Mouse (Mus musculus) gastrocnemius, postnatal 14 days (tissue): ENCODE results near the gene St6galnac3. TPM values are rescaled to one million over a fixed set of nuclear protein-coding genes. Genes with fewer than 3 reads are reported as not detected.

Experiments
- DNase-seq: peaks from one replicate; pipeline ENCODE4 v3.0.0; 2021; ENCODE audit warnings: mixed read lengths
- intact Hi-C: fragments of 180-260 bp; cut with DNase I; formaldehyde crosslinking; loops from one replicate; pipeline ENCODE4 v1.15.1; 2025; ENCODE audit warnings: low total_unique reads
- total RNA-seq, 2 experiments: library from RNA; stranded (reverse); gene quantifications; 2 replicates each; pipeline ENCODE4 v1.2.3; 2021

St6galnac3 gene
- total RNA-seq, 2 experiments from 2014 or later: 2.9 to 4.4 TPM

DNA sequence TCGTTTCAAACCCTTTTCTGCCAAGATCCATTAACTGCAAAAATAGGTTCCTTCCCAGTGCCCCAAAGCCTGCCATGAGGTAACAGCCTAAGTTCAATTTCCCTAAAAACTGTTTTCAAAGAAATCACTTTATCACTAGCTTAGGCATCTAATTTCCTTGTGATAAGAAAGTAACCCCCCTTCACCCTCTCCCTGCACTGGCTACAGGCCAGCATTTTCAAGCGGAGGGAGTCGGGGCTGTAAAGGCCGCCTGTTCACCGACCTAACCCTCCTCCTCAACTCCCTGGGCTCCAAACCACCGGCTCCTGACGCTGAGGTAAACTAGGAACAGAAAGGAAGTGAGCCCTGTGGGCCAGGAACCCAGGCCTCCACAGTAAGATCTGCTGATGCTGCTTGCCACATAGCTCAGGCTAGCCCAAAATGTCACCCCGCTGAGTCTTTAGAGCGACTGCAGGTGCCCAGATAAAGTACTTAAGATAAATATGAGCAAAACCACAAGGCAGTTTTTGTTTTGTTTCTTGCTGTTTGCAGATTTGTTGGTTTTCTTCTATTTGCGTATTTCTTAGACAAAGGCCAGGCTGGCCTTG is 61.0 kb downstream of the St6galnac3 start:
- intact Hi-C loops: no loop called here

DNA sequence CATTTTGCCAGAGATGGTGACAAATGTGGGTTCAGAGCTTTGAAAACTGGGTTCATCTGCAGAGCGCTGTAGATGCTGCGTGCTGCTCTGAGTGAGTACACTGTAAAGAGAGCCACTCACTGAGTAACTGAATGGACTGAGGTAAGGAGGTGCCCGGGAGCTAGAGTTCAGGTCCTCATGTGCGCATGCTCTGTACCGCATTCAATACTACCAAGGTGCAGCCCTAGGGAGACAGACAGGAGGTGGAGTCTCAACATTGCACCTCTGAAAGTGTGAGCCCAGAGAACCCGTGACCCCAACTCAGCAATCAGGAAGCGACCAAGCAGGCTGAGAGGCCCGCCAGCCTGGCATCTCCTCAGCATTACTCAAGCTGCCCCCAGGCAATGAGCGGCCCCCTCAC is 62.2 kb downstream of the St6galnac3 start:
- no peak for DNase-seq
- intact Hi-C loops: no loop called here

More for the DNA sequence above, 61.0 kb downstream of the St6galnac3 start:
- no peak for DNase-seq

DNA sequence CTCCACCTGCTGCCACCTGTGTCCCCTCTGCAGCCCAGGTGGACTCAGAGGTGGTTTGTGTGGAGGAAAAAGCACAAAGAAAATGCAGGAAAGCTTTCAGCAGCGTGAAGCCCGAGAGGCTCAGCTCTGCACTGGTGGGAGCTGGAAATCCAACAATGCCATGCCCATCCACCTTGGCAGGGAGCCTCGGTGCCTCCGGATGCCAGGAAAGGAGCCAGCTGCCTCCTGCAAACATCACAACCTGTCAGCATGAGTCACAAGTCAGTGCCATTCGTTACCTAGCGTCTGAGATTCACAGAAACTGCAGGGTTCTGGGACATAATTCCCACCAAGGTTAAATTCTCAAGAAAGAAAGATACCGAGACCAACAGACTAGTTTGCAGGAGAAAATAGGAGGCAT is 63.0 kb downstream of the St6galnac3 start:
- DNase-seq: no peak
- intact Hi-C loops: no loop called here

DNA sequence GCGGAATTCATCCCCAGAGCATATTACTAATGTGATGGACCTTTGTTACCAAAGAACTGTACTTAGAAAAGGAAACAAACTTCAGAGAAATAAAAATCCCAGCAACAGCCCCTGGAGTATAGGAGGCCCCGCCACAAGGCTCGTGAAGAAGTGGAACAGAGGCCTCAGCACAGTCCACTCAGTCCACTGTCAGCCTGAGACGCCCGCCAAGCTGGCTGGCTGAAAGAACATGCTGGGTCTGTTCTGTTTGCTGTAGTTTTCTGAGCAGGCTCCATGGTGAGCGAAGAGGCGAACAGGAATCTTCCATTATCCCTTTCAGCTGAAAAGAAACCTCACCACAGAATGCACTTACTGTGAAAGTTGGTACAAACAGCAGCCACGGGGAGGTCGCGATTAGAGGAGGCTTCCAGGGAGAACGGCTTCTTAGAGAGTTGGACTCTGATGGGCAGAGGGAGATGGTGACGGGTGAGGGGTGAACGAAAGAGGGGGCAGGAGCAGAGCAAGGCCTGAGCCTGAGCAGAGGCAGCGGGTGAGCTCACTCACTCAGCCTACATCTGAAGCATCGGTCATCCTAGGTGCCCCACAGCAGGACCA is 65.3 kb downstream of the St6galnac3 start:
- DNase-seq: no peak
- intact Hi-C loops: loop anchor here (5.0 to 10.0 kb wide), 2 partner anchors 148 to 875 kb away; no protein-coding TSS in a partner anchor

DNA sequence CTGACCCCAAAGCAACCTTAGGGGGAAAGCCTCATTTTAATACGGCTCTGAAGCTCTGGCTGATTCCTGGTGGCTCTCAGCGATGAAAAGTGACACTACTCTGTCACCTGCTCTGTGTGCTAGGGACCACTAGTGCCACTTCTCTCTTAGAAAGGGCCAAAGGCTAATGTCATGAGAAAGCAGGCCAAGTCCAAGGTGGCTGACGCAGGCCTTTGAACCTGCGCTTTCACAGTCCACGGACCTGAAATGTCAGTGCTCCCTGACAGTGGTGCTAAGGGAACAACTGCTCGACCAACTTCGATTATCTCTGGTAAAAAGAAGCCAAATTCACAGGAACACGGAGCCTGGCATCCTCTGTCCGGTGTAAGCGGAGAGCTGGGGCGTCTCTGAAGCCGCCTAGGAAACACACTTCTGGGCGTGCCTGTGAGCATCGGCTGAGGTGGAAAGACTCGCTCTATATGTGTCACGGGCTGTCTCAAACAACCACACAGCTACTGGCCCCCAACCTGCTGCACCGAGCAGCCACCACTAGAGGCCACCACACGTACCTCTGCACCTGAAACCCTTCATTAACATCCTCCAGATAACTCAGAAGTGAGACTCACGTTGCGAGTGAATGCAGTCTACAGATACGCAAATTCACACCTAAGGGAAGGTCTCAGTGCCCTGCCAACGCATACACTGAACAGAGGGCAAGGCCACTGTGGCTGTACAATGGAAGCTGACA is 66.8 kb downstream of the St6galnac3 start:
- intact Hi-C loops: loop anchor here (5.0 to 10.0 kb wide), 2 partner anchors 149 to 873 kb away; no protein-coding TSS in a partner anchor
- no peak for DNase-seq

DNA sequence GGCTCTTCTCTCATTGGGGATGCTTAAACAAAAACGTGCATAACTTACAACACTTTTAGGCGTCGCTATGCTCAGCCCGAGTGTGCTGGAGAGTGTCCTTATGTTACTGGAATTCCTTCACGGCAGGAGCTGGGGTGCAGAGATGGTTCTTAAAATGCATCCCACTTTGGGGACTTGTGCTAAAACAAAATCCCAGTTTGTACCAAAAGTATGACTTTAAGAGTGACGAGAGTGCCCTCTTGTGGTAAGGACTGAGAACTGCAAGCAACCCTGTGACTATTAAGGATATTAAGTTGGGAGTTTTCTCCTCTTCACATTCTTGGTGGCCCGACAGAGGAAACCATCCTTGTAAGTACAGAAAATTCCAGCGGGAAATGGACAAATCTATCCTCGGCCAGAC is 69.9 kb downstream of the St6galnac3 start:
- intact Hi-C loops: loop anchor here (5.0 to 10.0 kb wide), 2 partner anchors 152 to 870 kb away; no protein-coding TSS in a partner anchor
- DNase-seq: peak; percentile 31

DNA sequence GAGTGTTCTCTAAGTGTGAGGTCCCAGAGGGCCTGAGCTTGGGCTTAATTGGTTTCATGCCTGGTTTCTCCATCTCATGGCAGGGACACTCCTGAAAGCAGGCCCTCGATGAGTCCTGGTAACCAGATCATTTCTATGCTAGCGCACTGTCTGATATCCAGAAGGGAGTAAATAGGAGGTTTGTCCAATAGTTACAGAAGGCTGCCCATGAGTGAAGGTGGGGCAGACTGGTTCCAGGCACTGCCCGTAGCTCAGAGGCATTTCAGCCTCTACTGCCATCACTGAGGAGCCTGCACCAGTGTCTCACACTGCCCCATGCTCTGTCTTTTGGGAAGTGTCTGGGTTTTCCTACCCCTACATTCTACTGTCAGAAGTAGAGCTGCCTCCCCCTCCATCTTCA is 72.1 kb downstream of the St6galnac3 start:
- DNase-seq: no peak
- intact Hi-C loops: loop anchor here (10.0 kb wide), 1 partner anchor 868 kb away; no protein-coding TSS in a partner anchor

DNA sequence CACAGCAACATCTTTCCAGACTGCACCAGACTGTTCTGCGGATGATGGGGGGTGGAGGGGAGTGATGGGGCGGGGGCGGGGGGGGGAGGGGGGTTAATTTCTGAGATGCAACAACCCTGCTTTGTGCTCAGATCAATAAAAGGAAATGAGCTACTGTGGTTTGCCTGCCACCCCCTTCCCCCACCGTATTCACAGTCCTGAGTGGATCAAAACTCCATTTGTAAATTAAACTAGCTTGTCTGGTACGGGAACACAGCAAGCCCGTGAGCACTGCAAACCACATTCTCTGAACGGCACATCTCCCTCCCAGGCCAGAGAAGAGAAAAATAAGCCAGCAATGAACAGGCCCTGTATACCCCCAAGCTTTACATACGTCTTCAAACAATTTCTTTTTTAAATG is 76.3 kb downstream of the St6galnac3 start:
- intact Hi-C loops: no loop called here
- DNase-seq: no peak

DNA sequence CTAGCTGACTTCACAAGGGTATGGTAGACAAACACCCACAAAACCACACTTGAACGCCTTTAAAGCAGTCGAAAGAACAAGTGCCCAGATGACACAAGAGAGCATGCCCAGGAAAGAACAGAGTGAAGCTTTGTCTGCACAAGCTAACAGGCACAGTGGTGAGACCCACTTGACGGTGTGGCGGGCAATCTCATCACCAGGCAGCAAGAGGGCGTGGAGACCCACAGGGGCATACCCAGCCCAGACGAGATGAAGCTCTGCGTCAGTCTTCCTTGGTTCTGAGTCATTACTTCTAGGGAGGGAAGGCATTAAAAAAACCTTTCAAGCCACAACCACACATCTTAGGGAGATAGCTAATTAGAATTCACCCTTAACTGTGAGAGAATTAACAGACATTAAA is 79.2 kb downstream of the St6galnac3 start:
- no peak for DNase-seq
- intact Hi-C loops: no loop called here

DNA sequence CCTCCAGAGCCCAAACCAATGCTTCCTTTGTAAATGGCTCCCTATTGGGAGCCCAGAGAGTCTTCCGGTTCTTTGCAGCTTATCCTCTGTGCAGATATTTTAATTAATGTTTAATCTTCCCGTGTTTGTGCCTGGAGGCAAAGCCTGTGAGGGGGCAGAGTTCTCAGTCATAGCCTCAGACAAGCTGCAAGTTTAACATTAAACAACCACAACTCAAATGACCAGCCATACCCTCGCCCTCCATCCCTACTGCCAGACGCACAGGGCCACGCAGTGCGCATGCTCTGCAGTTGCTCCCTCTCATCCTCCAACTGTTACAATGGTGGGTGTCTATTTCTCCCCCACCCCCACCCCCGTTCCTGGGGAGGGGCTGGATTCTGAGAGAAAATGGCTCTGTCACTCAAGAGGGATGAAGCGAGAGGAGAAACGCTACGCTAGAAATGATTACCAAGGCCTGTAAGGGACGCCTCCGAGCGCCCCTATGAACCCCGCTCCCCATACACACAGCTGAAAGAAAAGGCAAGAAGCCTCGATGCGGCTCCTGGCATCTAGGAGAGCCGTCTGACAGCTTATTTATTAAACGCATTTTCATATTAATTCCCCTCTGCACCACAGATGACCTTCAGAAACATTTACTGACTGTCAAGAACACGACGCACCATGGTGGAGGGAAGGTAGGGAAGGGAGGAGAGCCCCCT is 81.0 kb downstream of the St6galnac3 start:
- intact Hi-C loops: no loop called here
- DNase-seq: no peak

DNA sequence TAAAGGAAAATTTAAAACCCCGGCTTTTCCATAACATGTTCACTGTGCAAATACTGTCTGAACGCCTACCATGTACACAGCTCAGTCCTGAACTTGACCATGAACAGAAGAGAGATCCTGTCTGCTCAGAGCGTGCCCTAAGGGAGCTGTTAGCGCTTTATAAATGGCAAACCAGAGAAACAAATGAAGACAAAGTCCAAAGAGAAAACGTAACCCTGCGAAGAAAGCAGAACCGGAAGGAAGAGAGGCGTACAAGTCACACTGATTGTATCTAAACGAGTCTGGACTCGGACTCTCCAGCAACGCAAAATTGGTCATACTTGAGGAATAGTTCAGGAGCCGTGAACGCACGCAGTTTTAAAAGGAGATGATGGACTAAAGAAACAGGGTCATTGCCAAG is 82.1 kb downstream of the St6galnac3 start:
- no peak for DNase-seq
- intact Hi-C loops: no loop called here

DNA sequence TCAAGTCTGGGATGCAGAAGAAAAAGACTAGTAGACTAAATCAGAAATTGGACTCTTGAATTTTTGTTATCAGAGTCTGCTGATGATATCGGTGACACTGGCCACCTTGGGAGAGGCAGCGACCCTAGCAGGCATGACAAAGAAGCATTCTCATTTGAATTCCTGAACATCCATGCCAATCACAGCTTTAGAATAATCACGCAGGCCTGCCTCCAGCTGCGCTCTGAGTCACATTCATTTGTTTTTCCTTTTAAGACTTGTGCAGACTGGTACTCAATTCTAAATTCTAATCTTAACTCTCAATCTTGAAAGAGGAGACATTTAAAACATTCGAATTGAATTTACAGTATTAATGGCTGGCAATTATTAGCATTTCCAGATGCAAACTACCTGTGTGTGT is 83.2 kb downstream of the St6galnac3 start:
- no peak for DNase-seq
- intact Hi-C loops: no loop called here

DNA sequence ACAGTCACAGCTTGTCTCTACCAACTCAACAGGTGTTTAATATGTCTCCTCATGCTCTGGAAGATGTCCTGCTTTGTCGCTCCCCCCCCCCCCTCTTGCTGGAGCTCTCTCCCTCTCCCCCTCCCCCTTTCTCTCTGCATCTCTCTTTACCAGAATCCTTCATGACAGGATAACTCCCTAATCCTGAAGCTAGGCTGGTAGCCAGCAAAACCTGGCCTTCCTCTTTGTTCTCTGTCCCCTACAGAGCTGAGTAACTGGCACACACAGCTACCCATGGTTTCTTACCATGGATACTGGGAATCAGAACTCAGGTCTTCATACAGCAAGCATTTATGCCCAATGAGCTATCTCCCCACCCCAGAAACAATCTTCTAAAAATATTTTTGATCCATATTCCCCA is 87.6 kb downstream of the St6galnac3 start:
- intact Hi-C loops: no loop called here
- no peak for DNase-seq

DNA sequence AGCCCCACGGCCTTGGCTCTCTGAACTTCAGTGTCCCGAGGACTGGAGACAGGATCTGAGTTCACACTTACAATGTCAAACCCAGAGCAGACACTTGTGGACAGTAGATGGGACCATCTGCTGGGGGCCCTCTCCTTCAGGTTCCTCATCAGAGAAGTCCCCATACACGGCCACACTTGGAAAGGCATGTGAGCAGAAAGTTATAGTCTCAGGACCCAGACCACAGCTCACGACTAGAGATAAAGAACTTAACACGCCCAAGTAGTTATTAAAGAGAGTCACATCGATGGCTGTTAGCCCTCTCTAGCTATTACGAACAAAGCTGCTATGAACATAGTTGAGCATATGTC is 88.2 kb downstream of the St6galnac3 start:
- DNase-seq: no peak
- intact Hi-C loops: no loop called here

DNA sequence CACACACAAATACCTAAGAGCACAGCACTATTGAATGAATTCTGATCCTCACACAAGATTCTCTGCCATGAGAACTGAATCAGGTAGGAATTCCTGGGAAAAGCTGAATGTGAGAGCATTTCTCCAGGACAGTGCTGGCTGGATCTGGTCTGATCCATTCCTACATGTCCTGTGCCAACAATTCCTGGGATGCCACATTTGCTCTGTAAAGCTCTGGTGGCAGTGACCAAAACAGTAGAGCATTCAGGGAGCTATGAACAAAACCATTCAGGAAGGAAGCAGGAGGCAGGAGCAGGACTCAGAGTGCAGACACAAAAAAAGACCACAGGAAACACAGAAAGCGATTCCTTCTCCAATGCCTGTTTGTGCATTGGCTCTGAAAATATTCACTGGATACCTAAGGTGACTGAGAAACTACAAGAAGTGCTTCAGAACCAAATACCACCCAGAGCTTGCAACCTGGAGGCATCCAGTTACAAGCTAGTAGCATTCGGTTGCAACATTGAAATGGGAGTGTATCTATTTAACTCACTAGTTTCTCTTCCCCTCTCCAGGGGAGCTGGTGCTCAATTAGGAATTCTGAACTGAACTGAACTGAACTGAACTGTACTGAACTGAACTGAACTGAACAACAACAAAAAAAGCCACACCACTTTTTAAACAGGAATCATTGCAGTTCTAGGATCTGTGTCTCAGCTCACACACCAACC is 88.7 kb downstream of the St6galnac3 start:
- intact Hi-C loops: no loop called here
- DNase-seq: no peak

DNA sequence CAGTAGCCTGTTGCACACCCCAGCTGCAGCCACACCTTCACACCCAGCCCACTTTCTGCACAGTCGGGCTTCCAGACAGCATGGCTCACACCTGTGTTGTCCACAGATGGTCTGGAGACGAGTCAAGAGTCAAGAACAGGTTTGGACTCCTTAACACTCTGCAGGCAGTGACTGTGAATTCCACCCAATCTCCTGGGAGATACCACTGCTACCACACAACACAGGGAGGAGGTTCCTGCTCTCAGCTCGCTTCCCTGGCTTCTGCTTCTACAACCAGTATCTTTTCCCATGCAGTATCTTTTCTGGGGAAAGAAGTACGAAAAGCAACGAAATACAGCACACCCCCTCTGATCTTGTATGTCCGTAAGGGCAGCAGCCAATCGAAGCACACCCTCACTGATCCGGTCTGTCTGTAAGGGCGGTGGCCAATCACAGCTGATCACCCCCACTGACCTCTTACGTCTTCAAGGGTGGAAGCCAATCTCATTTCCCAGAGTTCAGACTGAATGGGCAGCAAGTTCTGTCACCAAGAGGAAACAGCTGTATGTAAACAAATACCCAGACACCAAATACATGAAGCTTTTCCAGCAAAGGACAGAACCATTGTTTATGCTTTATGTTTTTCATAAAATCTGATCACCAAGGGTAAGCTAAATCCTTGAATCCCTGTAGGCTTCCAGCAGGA is 92.8 kb downstream of the St6galnac3 start:
- peak; percentile 22 for DNase-seq
- intact Hi-C loops: no loop called here

DNA sequence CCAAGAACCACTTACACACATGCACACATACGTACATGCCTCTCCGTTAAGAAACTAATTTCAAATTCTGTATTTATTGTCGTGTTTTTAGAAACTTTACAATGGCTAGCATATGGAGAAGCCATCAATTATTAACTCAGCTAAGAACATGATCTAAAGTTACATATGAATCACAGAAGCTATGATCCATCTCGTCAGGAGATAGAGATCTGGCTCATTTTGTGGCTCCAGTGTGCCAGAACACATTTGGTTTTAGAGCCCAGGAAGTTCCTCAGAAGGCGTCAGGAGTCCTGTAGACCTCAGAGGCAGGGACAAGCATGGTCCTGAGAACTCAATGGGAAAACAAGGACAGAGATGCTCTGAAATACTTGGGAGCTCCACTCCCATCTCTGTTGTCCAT is 98.7 kb downstream of the St6galnac3 start:
- intact Hi-C loops: no loop called here
- no peak for DNase-seq

DNA sequence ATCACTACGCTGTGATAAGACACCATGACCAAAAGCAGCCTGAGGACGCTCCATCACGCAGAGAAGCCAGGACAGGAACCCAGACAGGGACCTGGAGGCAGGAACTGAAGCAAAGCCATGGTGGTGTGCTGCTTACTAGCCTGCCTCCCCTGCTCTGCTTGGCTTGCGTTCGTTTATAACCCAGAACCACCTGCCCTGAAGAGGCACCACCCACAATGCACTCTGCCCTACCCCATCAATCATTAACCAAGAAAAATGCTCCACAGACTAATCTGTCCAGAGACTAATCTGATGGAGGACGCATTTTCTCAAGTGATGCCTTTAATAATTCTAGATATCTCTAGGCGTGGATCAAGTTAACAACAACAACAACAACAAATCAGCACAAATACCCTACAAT is 106.0 kb downstream of the St6galnac3 start:
- intact Hi-C loops: no loop called here
- no peak for DNase-seq

DNA sequence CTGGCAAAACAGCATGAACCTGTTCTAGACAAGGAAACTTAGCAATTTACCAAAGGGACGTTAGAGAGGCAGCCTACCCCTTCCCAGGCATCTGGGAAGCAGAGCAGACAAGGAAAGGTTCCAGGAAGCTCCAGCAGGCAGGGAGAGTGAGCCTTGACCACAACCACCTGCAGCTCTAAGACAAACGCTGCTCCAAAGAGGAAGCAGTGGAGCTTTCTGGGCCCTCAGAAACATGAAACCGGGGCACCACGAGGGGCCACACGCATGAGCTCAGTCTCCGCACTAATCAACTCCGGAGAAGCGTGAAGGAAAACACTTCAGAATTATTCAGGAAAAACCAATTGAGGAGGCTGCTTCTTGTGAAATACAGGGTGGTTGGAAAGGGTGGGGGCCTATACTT is 108.1 kb downstream of the St6galnac3 start:
- DNase-seq: no peak
- intact Hi-C loops: no loop called here
